Mouse (Mus musculus): Measurements from ENCODE around the gene Zfr2. TPM values are rescaled to one million over a fixed set of nuclear protein-coding genes. Genes with fewer than 3 reads are reported as not detected.

Zfr2 gene
- 4.7 TPM for polyA plus RNA-seq (2017; shearing (Covaris generic))

DNA sequence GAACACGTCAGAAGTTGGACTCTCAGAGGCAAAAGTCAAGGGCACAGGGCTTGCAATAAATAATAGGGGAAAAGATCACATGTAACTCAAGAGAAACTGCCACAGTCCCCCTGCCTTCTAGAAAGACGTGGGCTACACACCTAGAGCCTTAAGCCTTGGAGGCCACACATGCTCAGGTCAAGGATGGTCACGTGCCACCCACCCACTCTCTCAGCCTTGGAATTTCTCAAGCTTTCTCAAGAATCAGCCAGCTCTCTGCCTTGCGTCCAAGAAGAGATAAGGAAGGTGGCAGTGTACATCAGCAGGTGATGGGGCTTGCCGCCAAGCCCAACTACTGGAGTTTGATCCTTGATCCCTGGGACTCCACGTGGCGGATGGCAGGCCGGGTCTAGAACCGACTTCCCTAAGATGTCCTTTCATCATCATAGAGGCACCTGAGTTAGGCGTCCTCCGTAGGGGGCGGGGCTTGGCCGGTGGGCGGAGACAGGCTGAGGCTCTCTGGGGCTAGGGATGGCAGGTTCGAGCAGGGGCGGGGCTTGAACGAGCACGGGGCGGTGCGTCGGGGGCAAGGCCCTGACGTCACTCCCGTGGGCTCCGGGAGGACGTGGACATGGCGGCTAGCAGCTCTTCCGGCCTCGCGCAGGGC, at the start of gene Zfr2:
TSS of gene Zfr2 (plus strand) at position 576 of the 646 bp plus-strand sequence.

DNA sequence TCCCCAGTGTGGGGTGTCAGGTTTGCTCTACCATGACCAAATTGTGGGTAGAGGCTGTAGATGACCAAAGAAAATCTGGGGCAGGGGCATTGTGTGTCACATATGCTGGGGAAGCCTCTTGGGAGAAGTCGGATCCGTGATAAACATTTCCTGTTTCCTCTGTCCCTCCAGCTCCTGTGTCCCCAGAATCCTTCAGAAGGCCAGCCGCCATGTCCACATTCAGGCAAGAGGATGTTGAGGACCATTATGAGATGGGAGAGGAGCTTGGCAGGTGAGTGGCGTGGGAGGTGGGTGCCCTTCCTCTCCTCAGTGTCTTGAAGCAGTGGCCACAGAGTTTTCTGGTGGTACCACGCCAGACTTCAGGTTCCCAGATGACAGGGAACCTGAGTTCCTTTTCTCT, 49.1 kb upstream of the Zfr2 start, which contains the start of gene 4930442H23Rik:
TSS of gene 4930442H23Rik (minus strand) at position 45 of the 400 bp plus-strand sequence.

DNA sequence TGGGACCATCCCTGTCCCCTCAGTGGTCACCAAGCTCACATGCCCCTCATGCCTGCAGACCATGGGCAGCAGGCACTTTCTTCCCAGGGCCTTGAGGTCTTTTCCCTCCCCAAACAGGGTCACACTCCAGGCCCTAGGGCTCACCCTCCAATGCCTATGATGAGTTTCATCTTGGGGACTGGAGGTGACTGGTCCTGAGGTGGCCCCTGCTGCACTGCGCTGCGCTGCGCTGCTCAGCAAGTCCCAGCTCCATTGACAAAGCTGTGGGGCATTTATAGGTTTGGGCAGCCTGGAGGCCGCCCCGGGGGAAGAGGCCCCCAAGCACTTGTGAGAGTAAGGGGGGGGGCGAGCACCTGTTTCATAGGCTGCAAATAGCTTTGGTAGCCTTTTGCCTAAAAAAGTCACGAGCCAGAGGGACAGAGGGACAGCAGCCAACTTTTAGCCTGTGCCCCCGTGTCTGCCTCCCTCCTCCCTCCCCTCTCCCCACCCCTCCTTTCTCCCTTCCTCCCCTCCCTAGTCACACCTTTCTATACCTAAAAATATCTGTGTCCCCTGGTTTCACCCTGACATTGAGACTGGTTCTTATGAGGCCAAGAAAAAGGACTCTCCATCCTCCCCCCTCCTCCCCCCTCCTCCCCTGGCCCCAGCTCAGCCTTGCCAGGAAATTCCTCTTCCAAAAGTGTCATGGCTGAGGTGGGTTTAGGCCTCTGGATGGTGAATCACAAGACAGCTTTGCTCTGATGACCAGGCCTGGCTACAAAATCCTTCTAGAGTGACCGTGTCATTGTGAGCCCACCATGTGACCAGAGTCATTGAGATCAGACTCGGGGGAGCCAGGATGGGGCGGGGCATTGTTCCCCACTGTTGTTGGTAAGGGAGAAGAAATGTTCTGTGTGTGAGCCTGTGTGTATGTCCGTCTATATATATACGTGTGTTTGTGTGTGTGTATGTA, 30.9 kb upstream of the Zfr2 start, which contains the start of gene Nmrk2:
TSS of gene Nmrk2 (minus strand) at position 245 of the 952 bp plus-strand sequence.

DNA sequence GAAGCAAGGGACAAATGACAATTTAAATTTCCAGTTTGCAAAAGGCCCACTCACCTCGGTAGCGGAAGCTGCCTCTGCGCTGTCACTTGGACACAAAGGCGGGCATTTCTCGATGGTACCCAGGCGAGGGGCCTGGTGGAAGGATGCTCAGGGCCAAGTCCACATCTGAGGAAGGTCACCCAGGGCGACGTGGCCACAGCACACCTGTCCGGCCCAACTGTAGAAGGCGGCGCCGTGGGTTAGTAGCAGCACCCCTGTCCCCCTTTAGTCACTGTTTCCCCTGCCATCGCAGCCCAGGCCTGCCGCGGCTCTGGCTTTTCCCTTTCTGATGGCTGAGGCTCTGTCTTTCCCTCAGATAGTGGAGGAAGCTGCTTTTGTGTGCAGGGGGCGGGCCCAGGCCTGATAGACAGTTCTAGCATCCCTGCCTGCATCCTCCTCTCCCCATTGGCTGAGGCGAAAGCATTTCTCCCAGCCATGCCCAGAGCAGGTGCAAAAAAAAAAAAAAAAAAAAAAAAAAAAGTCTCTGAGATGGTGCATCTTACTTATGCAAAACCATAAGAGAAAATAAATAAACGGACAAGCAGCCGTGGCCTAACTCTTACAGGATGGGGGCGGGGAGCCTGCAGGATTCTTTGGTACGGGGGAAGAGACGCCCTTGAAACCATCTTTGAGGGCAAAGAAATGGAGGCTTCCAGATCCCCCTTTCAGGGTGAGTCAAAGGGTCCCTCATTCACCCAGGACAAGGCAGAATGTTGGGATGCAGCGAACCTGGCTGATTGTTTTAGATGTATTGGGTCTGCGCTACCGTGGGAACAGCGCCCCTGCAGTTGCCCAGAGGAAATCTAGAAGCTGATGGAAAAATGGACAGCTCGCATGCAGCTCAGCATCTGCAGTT, 2.3 kb upstream of the Zfr2 start, which contains the start of gene Atcay:
TSS of gene Atcay (minus strand) at position 396 of the 895 bp plus-strand sequence.

DNA sequence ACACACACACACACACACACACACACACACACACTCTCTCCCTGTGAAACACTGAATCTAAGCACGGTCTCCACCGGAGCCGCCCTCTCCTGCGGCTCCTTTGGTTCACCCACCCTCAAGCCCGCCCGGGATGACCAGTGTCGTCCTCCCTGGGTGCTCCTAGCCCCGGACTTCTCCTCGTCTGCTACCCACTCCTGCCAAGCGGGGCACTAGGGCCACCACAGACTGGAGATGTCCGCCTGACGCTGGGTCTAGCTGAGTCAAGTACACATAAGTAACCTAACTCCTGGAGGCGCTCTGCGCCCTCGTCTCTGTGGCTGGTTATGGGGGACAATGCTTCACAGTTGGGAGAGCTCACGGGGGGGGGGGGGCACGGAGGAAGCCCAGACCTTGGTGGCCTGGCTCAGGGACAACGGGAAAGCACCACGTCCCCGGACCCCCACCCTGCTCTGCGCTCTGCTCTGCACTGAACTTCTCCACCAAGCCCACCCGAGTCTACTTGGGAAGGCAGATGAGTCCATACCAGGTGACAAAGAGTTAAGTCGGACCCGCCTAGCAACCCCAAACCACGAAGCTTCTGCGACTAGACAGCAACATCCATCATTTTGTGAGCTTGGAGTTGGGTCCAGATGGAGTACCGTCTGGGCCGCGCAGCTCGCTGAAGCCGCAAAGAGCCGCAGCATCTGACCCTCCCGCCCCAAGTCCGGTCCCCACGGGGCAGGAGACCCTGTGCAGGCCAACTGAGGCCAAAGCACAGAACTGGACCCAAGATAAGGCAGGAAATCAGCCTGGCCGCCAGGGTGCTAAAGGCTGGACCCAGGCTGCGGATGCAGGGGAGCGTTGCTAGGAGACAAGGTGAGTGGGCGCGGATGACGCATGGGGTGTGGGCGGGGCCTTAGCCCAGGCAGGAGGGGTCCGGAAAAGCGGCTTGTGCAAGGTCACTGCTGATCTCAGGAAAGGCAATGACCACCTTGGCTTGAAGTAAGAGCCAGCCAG, 19.8 kb downstream of the Zfr2 start, which contains the start of gene Matk:
TSS of gene Matk (plus strand) at position 512 of the 996 bp plus-strand sequence.

DNA sequence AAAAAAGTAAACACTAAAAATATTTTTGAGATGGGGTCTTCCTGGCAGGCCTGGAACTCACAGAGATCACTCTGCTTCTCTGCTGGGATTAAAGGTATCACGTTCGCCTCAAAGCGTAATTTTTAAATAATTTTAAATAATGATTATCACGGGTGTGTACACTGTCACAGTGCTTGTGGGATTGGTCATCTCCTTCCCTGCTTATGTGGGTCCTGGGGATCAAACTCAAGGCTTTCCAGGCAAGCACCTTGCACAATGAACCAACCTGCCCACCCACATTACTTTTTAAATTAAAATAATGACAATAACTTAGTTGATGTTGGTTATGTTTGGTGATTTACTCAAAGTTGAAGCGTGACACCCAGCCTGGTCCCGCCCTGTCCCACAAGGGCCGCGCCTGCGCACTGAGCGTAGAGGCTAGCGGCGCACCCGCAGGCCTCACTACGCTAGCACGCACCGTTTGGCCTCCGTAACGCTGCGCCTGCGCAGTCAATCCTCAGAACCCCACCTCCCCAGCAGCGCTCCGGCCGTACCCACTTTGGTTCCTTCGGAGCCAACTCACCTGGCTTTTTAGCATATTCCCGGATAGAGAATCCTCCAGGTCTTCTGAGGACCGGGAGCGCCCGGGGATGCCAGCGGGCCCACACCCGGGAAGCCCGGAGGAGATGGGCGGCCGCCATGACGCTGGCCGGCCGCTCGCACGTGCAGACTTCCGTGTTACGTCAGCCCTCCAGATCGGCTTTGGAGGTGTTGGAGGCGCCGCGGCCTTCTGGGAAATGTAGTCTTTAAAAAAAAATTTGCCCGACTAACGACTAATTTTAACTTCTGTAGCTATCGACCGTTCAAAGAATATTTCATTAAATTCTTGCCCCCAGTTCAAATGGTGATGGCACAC, 33.5 kb downstream of the Zfr2 start, which contains the start of the genes Mrpl54 and Apba3:
TSS of gene Mrpl54 (minus strand) at position 724 of the 895 bp plus-strand sequence.
TSS of gene Apba3 (plus strand) at position 750 of the 895 bp plus-strand sequence.

DNA sequence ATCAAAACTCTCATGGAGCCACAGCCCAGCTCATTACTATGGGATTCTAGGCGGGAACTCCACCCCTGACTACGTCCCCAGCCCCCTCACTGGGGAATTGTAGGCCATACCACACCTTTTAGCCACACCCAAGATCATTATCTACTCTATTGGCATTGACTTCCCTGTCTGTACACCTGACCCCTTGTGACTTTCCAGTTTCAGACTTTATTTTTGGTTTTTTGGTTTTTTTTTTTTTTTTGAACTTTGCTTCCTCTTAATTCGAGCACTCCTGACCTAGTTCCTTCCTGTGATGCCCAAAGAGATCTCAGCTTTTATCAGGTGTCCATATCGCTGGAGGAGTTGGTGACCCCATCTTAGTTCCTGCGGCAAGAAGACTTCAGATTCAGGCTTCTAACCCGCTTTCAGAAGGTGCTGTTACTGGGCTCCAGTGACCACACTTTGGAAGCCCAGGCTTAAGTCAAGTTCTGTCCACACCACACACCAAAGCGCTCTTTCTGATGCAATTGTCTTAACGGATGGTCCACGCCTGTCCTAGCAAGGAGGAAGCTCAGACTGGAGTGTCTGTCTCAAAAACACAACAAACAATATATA, 58.7 kb downstream of the Zfr2 start, which contains the start of gene Tjp3:
TSS of gene Tjp3 (minus strand) at position 71 of the 594 bp plus-strand sequence.

DNA sequence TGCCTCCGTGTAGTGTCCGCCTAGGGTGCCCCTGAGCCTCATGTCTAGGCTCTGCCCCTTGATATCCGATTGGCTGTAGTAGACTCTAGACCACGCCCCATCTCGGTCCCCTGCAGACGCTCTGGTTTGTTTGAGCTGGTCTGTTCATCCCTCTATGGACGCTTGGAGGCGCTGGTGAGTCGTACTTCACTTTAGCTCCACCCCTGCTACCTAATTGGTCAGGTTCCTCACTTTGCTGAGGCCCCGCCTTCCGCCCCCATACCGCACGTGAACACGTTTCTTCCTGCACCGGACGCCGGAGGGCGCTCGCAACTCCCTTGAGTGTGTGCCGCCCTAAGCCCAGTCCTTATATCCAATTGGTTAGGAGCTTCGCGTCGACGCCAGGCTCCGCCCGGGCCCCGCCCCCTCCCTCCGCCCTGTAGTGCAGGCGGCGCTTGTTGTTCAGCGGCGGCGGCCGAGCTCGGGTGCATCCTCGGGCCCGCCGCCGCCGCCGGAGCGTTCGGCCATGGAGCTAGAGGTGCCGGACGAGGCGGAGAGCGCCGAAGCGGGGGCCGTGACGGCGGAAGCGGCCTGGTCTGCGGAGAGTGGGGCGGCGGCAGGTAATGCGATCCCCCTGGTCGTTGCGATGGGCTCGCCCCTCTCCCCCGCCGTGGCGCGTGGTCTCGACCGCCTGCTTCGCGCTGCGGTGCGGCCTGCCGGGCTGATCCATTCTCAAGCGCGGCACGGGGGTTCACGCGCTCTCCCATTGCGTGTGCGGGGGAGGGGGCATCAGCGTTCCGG, 59.8 kb downstream of the Zfr2 start, which contains the start of gene Pip5k1c:
TSS of gene Pip5k1c (plus strand) at position 410 of the 780 bp plus-strand sequence.

Other genes starting within 250 kb of the Zfr2 start
- gene Gng7, start 218.2 kb upstream of the Zfr2 start, polyA plus RNA-seq (2017; shearing (Covaris generic)): 0.09 TPM
- not detected for gene Diras1, start 207.5 kb upstream of the Zfr2 start, polyA plus RNA-seq (2017; shearing (Covaris generic))
- gene Slc39a3, start 195.7 kb upstream of the Zfr2 start, polyA plus RNA-seq (2017; shearing (Covaris generic)): 15.1 TPM
- gene Sgta, start 173.0 kb upstream of the Zfr2 start, polyA plus RNA-seq (2017; shearing (Covaris generic)): 116 TPM
- gene Thop1, start 163.1 kb upstream of the Zfr2 start, polyA plus RNA-seq (2017; shearing (Covaris generic)): 13.1 TPM
- not detected for gene Creb3l3, start 134.3 kb upstream of the Zfr2 start, polyA plus RNA-seq (2017; shearing (Covaris generic))
- gene Map2k2, start 127.2 kb upstream of the Zfr2 start, polyA plus RNA-seq (2017; shearing (Covaris generic)): 37.8 TPM
- gene Zbtb7a, start 97.9 kb upstream of the Zfr2 start, polyA plus RNA-seq (2017; shearing (Covaris generic)): 32.9 TPM
- 43.2 TPM for gene Pias4, start 65.2 kb upstream of the Zfr2 start, polyA plus RNA-seq (2017; shearing (Covaris generic))
- 869 TPM for gene Eef2, start 56.5 kb upstream of the Zfr2 start, polyA plus RNA-seq (2017; shearing (Covaris generic))
- 10.4 TPM for gene Dapk3, start 50.1 kb upstream of the Zfr2 start, polyA plus RNA-seq (2017; shearing (Covaris generic))
- not detected for gene 4930442H23Rik, start 49.3 kb upstream of the Zfr2 start, polyA plus RNA-seq (2017; shearing (Covaris generic))
- 0.21 TPM for gene Nmrk2, start 31.1 kb upstream of the Zfr2 start, polyA plus RNA-seq (2017; shearing (Covaris generic))
- 11.9 TPM for gene Atcay, start 2.3 kb upstream of the Zfr2 start, polyA plus RNA-seq (2017; shearing (Covaris generic))
- gene Matk, start 19.8 kb downstream of the Zfr2 start, polyA plus RNA-seq (2017; shearing (Covaris generic)): 128 TPM
- 129 TPM for gene Mrpl54, start 33.8 kb downstream of the Zfr2 start, polyA plus RNA-seq (2017; shearing (Covaris generic))
- 62.8 TPM for gene Apba3, start 33.8 kb downstream of the Zfr2 start, polyA plus RNA-seq (2017; shearing (Covaris generic))
- gene Tjp3, start 58.4 kb downstream of the Zfr2 start, polyA plus RNA-seq (2017; shearing (Covaris generic)): 18.0 TPM
- gene Pip5k1c, start 59.8 kb downstream of the Zfr2 start, polyA plus RNA-seq (2017; shearing (Covaris generic)): 42.0 TPM
- gene Cactin, start 87.9 kb downstream of the Zfr2 start, polyA plus RNA-seq (2017; shearing (Covaris generic)): 25.4 TPM
- gene Tbxa2r, start 95.6 kb downstream of the Zfr2 start, polyA plus RNA-seq (2017; shearing (Covaris generic)): 55.0 TPM
- 0.18 TPM for gene Gipc3, start 110.1 kb downstream of the Zfr2 start, polyA plus RNA-seq (2017; shearing (Covaris generic))
- 29.3 TPM for gene Hmg20b, start 117.3 kb downstream of the Zfr2 start, polyA plus RNA-seq (2017; shearing (Covaris generic))
- 1.7 TPM for gene Mfsd12, start 124.3 kb downstream of the Zfr2 start, polyA plus RNA-seq (2017; shearing (Covaris generic))
- 0.56 TPM for gene 4930404N11Rik, start 132.7 kb downstream of the Zfr2 start, polyA plus RNA-seq (2017; shearing (Covaris generic))
- 22.3 TPM for gene Fzr1, start 145.4 kb downstream of the Zfr2 start, polyA plus RNA-seq (2017; shearing (Covaris generic))
- gene Dohh, start 151.3 kb downstream of the Zfr2 start, polyA plus RNA-seq (2017; shearing (Covaris generic)): 40.6 TPM
- gene Gm48551, start 151.3 kb downstream of the Zfr2 start, polyA plus RNA-seq (2017; shearing (Covaris generic)): 2.3 TPM
- 2.6 TPM for gene Gm48552, start 155.8 kb downstream of the Zfr2 start, polyA plus RNA-seq (2017; shearing (Covaris generic))
- 13.0 TPM for gene Smim24, start 159.9 kb downstream of the Zfr2 start, polyA plus RNA-seq (2017; shearing (Covaris generic))
- 19.9 TPM for gene Nfic, start 222.5 kb downstream of the Zfr2 start, polyA plus RNA-seq (2017; shearing (Covaris generic))
- 0.35 TPM for gene Celf5, start 249.6 kb downstream of the Zfr2 start, polyA plus RNA-seq (2017; shearing (Covaris generic))